Mouse (Mus musculus): Measurements from ENCODE around the gene Mrpl51. TPM values are rescaled to one million over a fixed set of nuclear protein-coding genes. Genes with fewer than 3 reads are reported as not detected.

Mrpl51 gene
- polyA plus RNA-seq (2014; fragmentation: Illumina TruSeq; extraction: RNeasy Lipid Tissue Mini Kit (QIAGEN cat#74804); ENCODE audit: low read depth, low replicate concordance), result 150 TPM

DNA sequence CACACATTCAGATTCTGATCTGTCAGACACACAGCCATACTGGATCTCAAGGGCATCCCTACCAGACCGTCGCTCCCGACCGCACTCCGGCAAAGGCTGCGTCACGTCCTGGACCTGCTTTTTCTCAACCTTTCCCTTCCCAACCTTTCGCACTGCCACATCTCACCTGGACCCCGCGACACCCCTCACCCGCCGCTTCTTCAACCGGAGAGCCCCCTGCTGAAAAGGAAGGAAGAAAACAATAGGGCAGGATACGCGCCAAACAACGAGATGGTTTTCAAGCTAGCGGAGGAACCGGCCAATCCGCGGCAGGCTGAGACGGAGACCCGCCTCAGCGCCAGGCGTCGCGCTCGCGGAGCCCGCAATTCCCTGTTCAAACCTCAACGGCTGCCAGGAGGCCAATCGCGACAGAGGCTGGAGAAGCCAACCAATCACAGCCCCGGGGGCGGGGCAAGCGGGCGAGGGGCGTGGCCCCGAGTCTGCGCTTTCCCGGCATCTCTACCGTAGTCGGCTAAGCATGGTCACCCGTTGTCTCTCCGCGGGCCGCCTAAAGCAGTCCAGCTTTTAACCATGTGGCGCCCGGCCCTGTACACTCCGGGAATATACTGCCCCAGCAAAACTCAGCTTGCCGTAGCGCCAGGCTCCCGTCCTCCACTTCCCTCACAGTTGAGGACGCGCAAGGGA, at the start of gene Mrpl51, which contains the start of gene Ncapd2:
TSS of gene Mrpl51 (plus strand) at position 470 of the 684 bp plus-strand sequence.
TSS of gene Ncapd2 (minus strand) at position 370 of the 684 bp plus-strand sequence.

DNA sequence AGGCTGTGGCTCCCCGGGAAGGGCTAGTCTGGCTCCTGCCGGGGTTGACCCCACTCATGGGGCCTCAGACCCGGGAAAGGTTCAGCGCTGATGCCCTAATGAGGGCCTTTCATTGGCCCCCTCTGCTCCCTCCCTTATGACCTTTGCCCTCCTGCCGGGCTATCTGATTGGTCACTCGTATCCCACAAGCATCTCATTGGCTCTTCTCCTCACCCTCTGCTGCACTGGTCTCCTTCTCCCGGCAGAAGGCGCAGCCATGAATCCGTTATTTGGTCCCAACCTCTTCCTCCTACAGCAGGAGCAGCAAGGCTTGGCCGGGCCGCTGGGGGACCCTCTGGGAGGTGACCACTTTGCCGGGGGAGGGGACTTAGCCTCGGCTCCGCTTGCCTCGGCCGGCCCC, 46.6 kb upstream of the Mrpl51 start, which contains the start of gene Iffo1:
TSS of gene Iffo1 (plus strand) at position 241 of the 400 bp plus-strand sequence.

DNA sequence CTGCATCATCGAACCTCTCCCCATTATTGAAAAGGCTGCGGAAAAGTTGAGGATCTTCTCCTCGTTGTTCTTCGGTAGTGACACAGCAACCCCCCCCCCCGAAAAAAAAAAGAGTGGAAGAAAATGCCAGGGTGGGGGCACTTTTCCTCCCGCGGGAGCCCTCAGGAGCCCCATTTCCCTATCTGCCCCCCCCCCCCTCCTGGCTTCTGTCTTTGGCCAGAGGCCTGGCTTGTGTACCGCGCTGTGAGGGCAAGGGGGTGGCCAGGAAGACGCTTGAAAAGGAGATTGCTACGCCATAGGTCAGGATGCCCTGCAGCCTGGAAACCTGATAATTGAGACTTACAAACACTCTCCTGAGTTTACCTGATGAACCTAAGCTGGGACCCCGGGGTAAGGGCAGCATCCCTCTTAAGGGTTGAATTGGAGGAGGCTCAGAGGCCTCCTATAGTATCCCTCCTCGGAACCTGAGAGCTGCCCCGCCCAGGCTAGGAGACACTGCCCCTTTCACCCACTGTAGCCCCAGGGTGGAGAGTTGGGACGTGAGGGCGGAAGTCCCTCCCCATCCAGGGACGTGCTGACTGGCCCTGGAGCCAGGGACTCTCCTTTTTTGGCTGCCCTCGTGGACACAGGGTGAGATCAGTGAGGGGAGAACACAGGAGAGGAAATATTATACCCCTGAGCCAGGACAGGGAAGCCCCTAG, 25.4 kb upstream of the Mrpl51 start, which contains the start of gene Gapdh:
TSS of gene Gapdh (minus strand) at position 417 of the 701 bp plus-strand sequence.

DNA sequence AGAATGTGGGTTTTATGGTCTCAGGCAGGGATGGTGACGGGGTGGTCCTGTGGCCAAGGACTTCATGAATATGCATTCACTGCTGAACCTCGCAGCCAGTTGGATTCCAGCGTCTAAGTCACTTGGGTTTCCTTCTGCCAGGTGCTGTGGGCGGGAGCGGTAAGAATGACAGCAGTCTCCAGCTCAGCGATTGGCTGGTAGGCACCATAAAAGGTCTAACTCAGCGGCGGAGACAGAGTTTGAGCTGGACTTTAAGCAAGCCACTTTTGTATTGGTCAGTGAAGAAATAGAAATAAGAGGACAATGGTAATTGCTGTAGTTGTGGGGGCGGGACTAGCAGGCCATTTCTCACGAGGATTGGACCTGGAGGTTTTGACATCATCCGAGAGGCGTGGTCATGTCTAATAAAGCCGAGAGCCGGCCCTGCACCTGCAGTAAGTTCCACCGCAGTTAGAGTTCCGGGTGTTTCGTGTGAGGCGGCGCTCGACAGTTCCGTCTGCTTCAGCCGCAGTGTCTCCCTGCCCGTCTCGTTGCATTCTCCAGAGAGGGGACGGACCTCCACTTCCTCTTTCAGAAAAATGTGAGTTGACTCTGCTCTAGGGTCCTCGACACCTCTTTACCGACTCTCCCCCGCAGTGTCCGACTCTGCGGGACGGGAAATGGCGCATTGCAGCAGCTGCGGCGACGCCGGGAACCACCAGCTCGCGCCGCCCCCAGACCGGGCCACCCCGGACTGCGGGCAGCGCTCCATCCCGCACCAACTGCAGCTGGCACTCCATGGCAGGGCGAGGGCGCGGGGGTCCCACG, 23.8 kb downstream of the Mrpl51 start, which contains the start of gene Vamp1:
TSS of gene Vamp1 (plus strand) at position 404 of the 807 bp plus-strand sequence.

DNA sequence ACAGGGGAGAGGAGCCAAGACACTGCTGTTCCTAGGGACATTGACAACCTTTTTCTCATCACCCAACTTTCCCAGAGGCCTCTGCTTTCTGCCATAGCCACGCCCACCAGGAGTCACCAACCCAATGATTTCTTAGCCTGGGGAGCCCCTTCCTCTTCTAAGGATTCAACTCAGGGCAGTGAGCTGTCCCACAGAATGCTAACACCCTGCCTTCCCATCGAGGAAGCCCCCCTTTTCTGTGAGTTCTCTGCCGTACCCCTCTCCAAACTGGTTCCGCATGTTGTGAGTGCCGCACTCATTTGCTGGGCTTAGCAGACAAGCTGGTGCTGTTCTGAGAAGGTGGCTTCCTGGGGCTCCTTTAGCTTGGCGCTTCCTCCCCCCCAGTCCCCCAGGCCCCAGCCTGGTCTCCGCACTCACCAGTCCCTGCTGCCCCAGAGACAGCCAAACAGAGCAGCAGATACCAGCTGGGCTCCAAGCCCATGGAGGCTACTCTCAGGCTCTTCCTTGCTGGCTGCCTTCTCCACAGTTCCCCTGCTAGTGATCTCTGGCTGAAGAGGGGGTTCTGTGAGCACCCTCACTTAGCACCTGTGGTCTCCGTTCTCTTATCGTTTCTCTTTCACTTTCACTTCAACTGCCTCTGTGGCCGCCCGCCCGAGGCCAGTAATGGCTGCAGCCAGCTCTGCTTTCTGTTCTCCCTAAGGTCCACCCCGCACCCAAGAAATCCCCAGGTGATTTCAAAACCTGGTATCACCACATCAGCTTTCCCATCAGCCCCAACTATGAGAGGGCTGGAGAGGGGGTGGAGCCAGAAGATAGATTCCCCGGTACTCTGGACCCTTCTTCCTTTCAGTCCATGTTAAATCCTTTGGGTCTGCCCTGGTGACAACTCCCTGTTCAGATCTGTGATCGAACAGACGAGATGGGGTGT, 39.8 kb downstream of the Mrpl51 start, which contains the start of gene Tapbpl:
TSS of gene Tapbpl (minus strand) at position 744 of the 928 bp plus-strand sequence.

DNA sequence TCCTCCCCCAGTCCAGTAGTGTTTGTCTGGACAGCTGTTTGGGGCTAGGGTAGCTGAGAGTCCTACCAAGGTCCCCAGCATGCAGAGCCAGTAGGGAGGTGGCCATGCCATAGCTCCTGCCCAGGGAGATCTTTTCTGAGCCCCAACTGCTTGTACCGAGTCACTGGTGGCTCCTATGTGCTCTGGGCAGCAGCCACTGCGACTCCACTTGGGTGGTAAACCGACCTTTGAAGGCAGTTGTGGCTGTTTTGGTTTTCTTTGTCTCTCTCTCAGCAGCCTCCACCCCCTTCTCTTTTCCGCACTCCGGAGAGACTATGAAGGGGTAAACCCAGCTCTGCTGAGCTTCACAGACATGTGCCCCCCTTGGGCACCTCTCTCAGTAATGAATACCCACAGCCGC, 45.2 kb downstream of the Mrpl51 start, which contains the start of gene Cd27:
TSS of gene Cd27 (minus strand) at position 229 of the 400 bp plus-strand sequence.

Other genes with a start within 250 kb of the Mrpl51 start
- 32.9 TPM for gene Cops7a, start 226.3 kb upstream of the Mrpl51 start, polyA plus RNA-seq (2014; fragmentation: Illumina TruSeq; extraction: RNeasy Lipid Tissue Mini Kit (QIAGEN cat#74804); ENCODE audit: low read depth, low replicate concordance)
- gene Pianp, start 195.1 kb upstream of the Mrpl51 start, polyA plus RNA-seq (2014; fragmentation: Illumina TruSeq; extraction: RNeasy Lipid Tissue Mini Kit (QIAGEN cat#74804); ENCODE audit: low read depth, low replicate concordance), result not detected
- gene Zfp384, start 182.7 kb upstream of the Mrpl51 start, polyA plus RNA-seq (2014; fragmentation: Illumina TruSeq; extraction: RNeasy Lipid Tissue Mini Kit (QIAGEN cat#74804); ENCODE audit: low read depth, low replicate concordance), result 17.4 TPM
- 18.3 TPM for gene Ing4, start 152.0 kb upstream of the Mrpl51 start, polyA plus RNA-seq (2014; fragmentation: Illumina TruSeq; extraction: RNeasy Lipid Tissue Mini Kit (QIAGEN cat#74804); ENCODE audit: low read depth, low replicate concordance)
- gene Acrbp, start 142.1 kb upstream of the Mrpl51 start, polyA plus RNA-seq (2014; fragmentation: Illumina TruSeq; extraction: RNeasy Lipid Tissue Mini Kit (QIAGEN cat#74804); ENCODE audit: low read depth, low replicate concordance), result not detected
- not detected for gene Lpar5, start 123.9 kb upstream of the Mrpl51 start, polyA plus RNA-seq (2014; fragmentation: Illumina TruSeq; extraction: RNeasy Lipid Tissue Mini Kit (QIAGEN cat#74804); ENCODE audit: low read depth, low replicate concordance)
- gene Chd4, start 95.8 kb upstream of the Mrpl51 start, polyA plus RNA-seq (2014; fragmentation: Illumina TruSeq; extraction: RNeasy Lipid Tissue Mini Kit (QIAGEN cat#74804); ENCODE audit: low read depth, low replicate concordance), result 75.2 TPM
- gene Nop2, start 59.9 kb upstream of the Mrpl51 start, polyA plus RNA-seq (2014; fragmentation: Illumina TruSeq; extraction: RNeasy Lipid Tissue Mini Kit (QIAGEN cat#74804); ENCODE audit: low read depth, low replicate concordance), result 2.2 TPM
- gene Iffo1, start 46.6 kb upstream of the Mrpl51 start, polyA plus RNA-seq (2014; fragmentation: Illumina TruSeq; extraction: RNeasy Lipid Tissue Mini Kit (QIAGEN cat#74804); ENCODE audit: low read depth, low replicate concordance), result 3.0 TPM
- gene Gapdh, start 25.3 kb upstream of the Mrpl51 start, polyA plus RNA-seq (2014; fragmentation: Illumina TruSeq; extraction: RNeasy Lipid Tissue Mini Kit (QIAGEN cat#74804); ENCODE audit: low read depth, low replicate concordance), result 113 TPM
- gene Ncapd2, start 100 bp upstream of the Mrpl51 start, polyA plus RNA-seq (2014; fragmentation: Illumina TruSeq; extraction: RNeasy Lipid Tissue Mini Kit (QIAGEN cat#74804); ENCODE audit: low read depth, low replicate concordance), result 3.8 TPM
- 26.8 TPM for gene Vamp1, start 23.8 kb downstream of the Mrpl51 start, polyA plus RNA-seq (2014; fragmentation: Illumina TruSeq; extraction: RNeasy Lipid Tissue Mini Kit (QIAGEN cat#74804); ENCODE audit: low read depth, low replicate concordance)
- 2.8 TPM for gene Tapbpl, start 40.1 kb downstream of the Mrpl51 start, polyA plus RNA-seq (2014; fragmentation: Illumina TruSeq; extraction: RNeasy Lipid Tissue Mini Kit (QIAGEN cat#74804); ENCODE audit: low read depth, low replicate concordance)
- gene Cd27, start 45.2 kb downstream of the Mrpl51 start, polyA plus RNA-seq (2014; fragmentation: Illumina TruSeq; extraction: RNeasy Lipid Tissue Mini Kit (QIAGEN cat#74804); ENCODE audit: low read depth, low replicate concordance), result not detected
- gene Tuba3a, start 94.2 kb downstream of the Mrpl51 start, polyA plus RNA-seq (2014; fragmentation: Illumina TruSeq; extraction: RNeasy Lipid Tissue Mini Kit (QIAGEN cat#74804); ENCODE audit: low read depth, low replicate concordance), result not detected
- 0.99 TPM for gene Ltbr, start 122.1 kb downstream of the Mrpl51 start, polyA plus RNA-seq (2014; fragmentation: Illumina TruSeq; extraction: RNeasy Lipid Tissue Mini Kit (QIAGEN cat#74804); ENCODE audit: low read depth, low replicate concordance)
- 0.23 TPM for gene Scnn1a, start 128.9 kb downstream of the Mrpl51 start, polyA plus RNA-seq (2014; fragmentation: Illumina TruSeq; extraction: RNeasy Lipid Tissue Mini Kit (QIAGEN cat#74804); ENCODE audit: low read depth, low replicate concordance)
- 18.2 TPM for gene Tnfrsf1a, start 157.6 kb downstream of the Mrpl51 start, polyA plus RNA-seq (2014; fragmentation: Illumina TruSeq; extraction: RNeasy Lipid Tissue Mini Kit (QIAGEN cat#74804); ENCODE audit: low read depth, low replicate concordance)
- gene Plekhg6, start 189.0 kb downstream of the Mrpl51 start, polyA plus RNA-seq (2014; fragmentation: Illumina TruSeq; extraction: RNeasy Lipid Tissue Mini Kit (QIAGEN cat#74804); ENCODE audit: low read depth, low replicate concordance), result not detected